Mouse (Mus musculus): ENCODE data around the gene Jmjd4.

The Jmjd4 gene

GRCm38 (mm10) chr11:59449741-59450229, at the start of gene Jmjd4:
Jmjd4 (plus strand) TSS chr11:59450045.
- peak; percentile 66 for DNase-seq (ENCODE audit: low spot score)

GRCm38 (mm10) chr11:59400876-59401275, 49.0 kb upstream of the Jmjd4 start:
- no peak for DNase-seq (ENCODE audit: low spot score)

GRCm38 (mm10) chr11:59405761-59406160, 44.1 kb upstream of the Jmjd4 start:
- DNase-seq (ENCODE audit: low spot score), result no peak

GRCm38 (mm10) chr11:59410851-59411250, 39.0 kb upstream of the Jmjd4 start:
- no peak for DNase-seq (ENCODE audit: low spot score)

- no peak for DNase-seq (ENCODE audit: low spot score)
Measured at GRCm38 (mm10) chr11:59412058-59412457, 37.8 kb upstream of the Jmjd4 start.

GRCm38 (mm10) chr11:59412999-59413863, 36.6 kb upstream of the Jmjd4 start:
- DNase-seq (ENCODE audit: low spot score), result no peak

- DNase-seq (ENCODE audit: low spot score), result no peak
Measured at GRCm38 (mm10) chr11:59418708-59419107, 31.1 kb upstream of the Jmjd4 start.

- no peak for DNase-seq (ENCODE audit: low spot score)
Measured at GRCm38 (mm10) chr11:59421436-59421835, 28.4 kb upstream of the Jmjd4 start.

GRCm38 (mm10) chr11:59421967-59422366, 27.9 kb upstream of the Jmjd4 start:
- no peak for DNase-seq (ENCODE audit: low spot score)

- no peak for DNase-seq (ENCODE audit: low spot score)
Measured at GRCm38 (mm10) chr11:59423010-59423588, 26.7 kb upstream of the Jmjd4 start.

- DNase-seq (ENCODE audit: low spot score), result no peak
Measured at GRCm38 (mm10) chr11:59425671-59426101, 24.2 kb upstream of the Jmjd4 start.

- no peak for DNase-seq (ENCODE audit: low spot score)
Measured at GRCm38 (mm10) chr11:59428057-59428660, 21.7 kb upstream of the Jmjd4 start.

- DNase-seq (ENCODE audit: low spot score), result no peak
Measured at GRCm38 (mm10) chr11:59429959-59430358, 19.9 kb upstream of the Jmjd4 start.

GRCm38 (mm10) chr11:59432261-59432660, 17.6 kb upstream of the Jmjd4 start:
- DNase-seq (ENCODE audit: low spot score), result no peak

- DNase-seq (ENCODE audit: low spot score), result no peak
Measured at GRCm38 (mm10) chr11:59437954-59438353, 11.9 kb upstream of the Jmjd4 start.

- no peak for DNase-seq (ENCODE audit: low spot score)
Measured at GRCm38 (mm10) chr11:59443102-59443501, 6.7 kb upstream of the Jmjd4 start.

GRCm38 (mm10) chr11:59450230-59450771, 456 bp downstream of the Jmjd4 start:
- no peak for DNase-seq (ENCODE audit: low spot score)

GRCm38 (mm10) chr11:59451086-59451485, 1.2 kb downstream of the Jmjd4 start, which contains the start of gene Snap47:
Snap47 (minus strand) TSS chr11:59451186.
- no peak for DNase-seq (ENCODE audit: low spot score)

GRCm38 (mm10) chr11:59456346-59456745, 6.5 kb downstream of the Jmjd4 start:
- DNase-seq (ENCODE audit: low spot score), result no peak

GRCm38 (mm10) chr11:59456891-59457290, 7.0 kb downstream of the Jmjd4 start:
- no peak for DNase-seq (ENCODE audit: low spot score)

GRCm38 (mm10) chr11:59458973-59459372, 9.1 kb downstream of the Jmjd4 start:
- no peak for DNase-seq (ENCODE audit: low spot score)

GRCm38 (mm10) chr11:59460459-59460858, 10.6 kb downstream of the Jmjd4 start:
- no peak for DNase-seq (ENCODE audit: low spot score)

All from layer of hippocampus, adult 9-10 months (tissue).